Mouse (Mus musculus): Measurements from ENCODE around the gene Lim2.
A peak's percentile ranks its signal among the peaks of the same experiment; 100 is the strongest.
"Not testable (repeated sequence)": the region's sequence is repeated elsewhere in the genome, so short reads cannot be mapped to it uniquely, and the experiment has no call there.

Lim2 gene

DNA sequence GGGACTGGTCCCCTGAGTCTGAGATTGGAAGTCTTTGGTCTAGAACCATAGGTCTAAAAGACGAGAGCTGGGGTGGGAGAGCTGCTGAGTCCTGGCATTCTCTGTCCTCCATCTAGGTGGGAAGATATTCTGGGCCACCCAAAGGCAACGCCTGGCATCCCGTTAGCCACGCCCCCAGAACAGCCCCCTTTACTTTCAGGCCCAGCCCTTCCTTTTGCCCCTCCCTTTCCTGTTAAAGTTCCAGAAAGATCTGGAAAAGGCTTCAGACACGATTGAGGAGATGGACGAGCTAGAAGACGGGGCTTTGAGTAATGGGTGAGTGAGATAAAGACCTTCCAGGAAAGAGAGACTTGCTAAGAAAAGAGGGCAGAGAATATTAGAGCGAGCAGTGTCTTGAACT is at the start of gene Lim2:
TSS of gene Lim2 (plus strand) at position 265 of the 400 bp plus-strand sequence.
- Histone ChIP-seq H3K27me3 (ENCODE audit: control insufficient read depth, insufficient read depth, low read length, poor library complexity, severe bottlenecking) (no peaks in the 10 kb centered on the region), H3K36me3 (ENCODE audit: control insufficient read depth, insufficient read depth, low read length, poor library complexity, severe bottlenecking) (no peaks in the 10 kb centered on the region)
- no peak for DNase-seq (ENCODE audit: low read depth, low spot score)

DNA sequence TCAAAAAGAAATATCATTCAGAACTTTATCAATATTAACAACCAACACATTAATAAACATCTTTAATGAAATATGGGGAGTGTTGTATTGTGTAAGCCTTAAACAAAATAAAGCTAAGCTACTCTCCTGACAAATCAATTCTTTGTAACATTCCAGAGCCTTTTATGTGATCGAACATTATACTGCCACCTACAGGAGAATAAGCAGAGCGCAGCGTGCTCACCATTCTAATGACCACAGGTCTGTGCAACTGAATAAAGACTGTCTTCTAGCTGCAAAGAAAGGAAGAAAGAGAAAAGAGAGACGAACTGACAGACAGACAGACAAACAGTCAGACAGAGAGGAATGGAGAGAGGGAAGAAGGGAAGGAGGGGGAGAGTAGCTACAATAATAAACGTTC is 49.2 kb upstream of the Lim2 start:
- Histone ChIP-seq H3K27me3 (ENCODE audit: control insufficient read depth, insufficient read depth, low read length, poor library complexity, severe bottlenecking) (no peaks in the 10 kb centered on the region), H3K36me3 (ENCODE audit: control insufficient read depth, insufficient read depth, low read length, poor library complexity, severe bottlenecking) (no peaks in the 10 kb centered on the region)
- peak; percentile 69 for DNase-seq (ENCODE audit: low read depth, low spot score)

DNA sequence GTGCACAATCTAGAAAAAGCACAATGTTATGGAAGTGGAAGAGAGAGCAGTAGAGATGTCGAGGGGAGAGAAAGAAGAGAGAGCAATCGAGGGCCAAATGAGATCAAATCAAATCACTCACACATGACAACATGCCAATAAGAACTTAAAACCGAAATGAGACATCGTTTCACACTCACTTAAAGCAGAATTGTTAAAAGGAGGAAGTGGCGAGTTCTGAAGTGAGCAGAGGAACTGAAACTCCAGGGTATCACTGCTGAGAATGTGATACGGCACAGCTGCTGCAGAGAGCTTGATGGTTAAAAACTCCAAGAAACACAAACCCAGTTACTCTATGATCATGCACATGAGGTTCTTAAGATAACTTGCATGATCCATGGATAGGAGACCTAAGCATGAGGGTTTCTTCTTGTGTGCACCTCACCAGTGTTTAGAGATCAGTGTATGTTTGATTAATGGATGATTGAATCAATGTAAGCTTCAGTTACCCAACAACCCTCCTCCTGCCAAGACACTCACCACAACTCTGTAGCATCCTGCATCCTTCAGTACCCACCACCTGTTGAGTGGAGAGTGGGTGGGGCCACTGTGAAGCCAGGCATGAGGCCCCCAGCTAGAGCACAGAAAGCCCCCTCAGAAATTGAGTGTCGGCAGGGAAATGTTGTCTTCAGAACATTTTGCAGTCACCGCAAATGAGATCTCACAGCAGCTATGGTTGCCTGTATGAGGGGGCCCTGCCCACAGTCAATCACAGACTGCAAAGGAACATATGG is 34.9 kb upstream of the Lim2 start:
- peak; percentile 87 for DNase-seq (ENCODE audit: low read depth, low spot score)
- no peaks in the 10 kb centered on the region; the same call in 1 of the 2 replicates for H3K36me3 ChIP-seq (ENCODE audit: control insufficient read depth, insufficient read depth, low read length, poor library complexity, severe bottlenecking)
- H3K27me3 ChIP-seq (ENCODE audit: control insufficient read depth, insufficient read depth, low read length, poor library complexity, severe bottlenecking) = no peaks in the 10 kb centered on the region

DNA sequence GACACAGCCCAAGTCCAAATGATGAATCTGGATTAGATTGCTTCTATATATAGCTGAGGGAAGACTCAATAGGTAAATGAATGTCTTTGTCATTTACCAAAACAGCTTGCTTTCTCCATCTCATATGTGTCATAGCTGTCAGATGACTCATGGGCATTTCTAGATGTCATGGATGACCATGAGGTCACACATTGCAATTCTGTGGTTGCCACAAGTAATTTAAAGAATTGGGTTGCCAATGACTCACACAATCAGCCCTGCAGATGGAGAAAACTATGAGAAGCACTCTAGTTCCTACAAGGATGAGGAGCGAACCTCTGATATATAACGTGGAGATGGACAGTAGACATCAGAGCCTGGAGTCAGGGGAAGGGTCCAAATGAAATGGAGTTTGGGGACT is 28.0 kb upstream of the Lim2 start:
- no peak for DNase-seq (ENCODE audit: low read depth, low spot score)
- no peaks in the 10 kb centered on the region; the same call in 1 of the 2 replicates for H3K36me3 ChIP-seq (ENCODE audit: control insufficient read depth, insufficient read depth, low read length, poor library complexity, severe bottlenecking)
- no peaks in the 10 kb centered on the region for H3K27me3 ChIP-seq (ENCODE audit: control insufficient read depth, insufficient read depth, low read length, poor library complexity, severe bottlenecking)

DNA sequence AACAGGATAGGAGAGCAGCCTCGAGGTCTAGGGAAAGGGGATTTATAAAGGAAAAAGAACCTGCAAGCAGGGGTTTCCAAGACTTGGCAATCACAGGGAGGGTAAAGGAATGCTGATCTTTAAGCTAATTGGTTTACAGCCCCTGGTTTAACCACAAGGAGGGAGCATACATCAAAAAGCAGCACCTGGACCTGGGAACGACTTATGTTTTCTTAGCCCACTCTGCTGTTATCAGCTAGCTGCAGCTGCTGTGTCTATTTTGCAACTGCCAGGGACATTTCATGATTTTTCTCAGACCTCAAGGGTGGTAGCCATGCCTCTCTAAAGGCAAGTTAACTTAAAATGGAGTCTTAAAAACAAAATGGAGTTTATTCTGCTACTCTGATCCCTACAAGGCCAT is 24.8 kb upstream of the Lim2 start:
- no peaks in the 10 kb centered on the region for H3K27me3 ChIP-seq (ENCODE audit: control insufficient read depth, insufficient read depth, low read length, poor library complexity, severe bottlenecking)
- no peaks in the 10 kb centered on the region for H3K36me3 ChIP-seq (ENCODE audit: control insufficient read depth, insufficient read depth, low read length, poor library complexity, severe bottlenecking)
- DNase-seq (ENCODE audit: low read depth, low spot score) = no peak

DNA sequence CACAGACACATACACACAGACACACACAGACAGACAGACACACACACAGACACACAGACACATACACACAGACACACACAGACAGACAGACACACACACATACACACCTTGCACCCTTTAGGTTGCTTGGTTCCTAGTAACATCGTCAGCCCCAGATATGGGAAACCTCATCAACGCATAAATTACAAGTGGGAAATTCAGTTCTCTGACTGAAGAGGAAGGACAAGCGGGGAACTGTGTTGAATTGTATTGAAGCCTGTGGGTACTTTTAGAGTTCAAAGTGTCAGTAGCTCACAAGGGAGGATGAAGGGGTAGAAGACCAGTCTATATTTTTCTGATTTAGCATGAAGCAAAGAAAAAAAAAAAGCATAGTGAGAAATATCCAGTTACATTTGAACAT is 19.9 kb upstream of the Lim2 start:
- H3K36me3 ChIP-seq (ENCODE audit: control insufficient read depth, insufficient read depth, low read length, poor library complexity, severe bottlenecking) = peaks cover 3% of the 10 kb centered on the region
- H3K27me3 ChIP-seq (ENCODE audit: control insufficient read depth, insufficient read depth, low read length, poor library complexity, severe bottlenecking) = no peaks in the 10 kb centered on the region
- peak; percentile 66 for DNase-seq (ENCODE audit: low read depth, low spot score)

GRCm38 (mm10) chr7:43408131-43408553 is 19.3 kb upstream of the Lim2 start, which contains the start of gene Siglecg:
Gene Siglecg (plus strand): TSS chr7:43408204.
- H3K36me3 ChIP-seq (ENCODE audit: control insufficient read depth, insufficient read depth, low read length, poor library complexity, severe bottlenecking) = peaks cover 3% of the 10 kb centered on the region
- H3K27me3 ChIP-seq (ENCODE audit: control insufficient read depth, insufficient read depth, low read length, poor library complexity, severe bottlenecking) = no peaks in the 10 kb centered on the region
- DNase-seq (ENCODE audit: low read depth, low spot score) = peak; percentile 75

DNA sequence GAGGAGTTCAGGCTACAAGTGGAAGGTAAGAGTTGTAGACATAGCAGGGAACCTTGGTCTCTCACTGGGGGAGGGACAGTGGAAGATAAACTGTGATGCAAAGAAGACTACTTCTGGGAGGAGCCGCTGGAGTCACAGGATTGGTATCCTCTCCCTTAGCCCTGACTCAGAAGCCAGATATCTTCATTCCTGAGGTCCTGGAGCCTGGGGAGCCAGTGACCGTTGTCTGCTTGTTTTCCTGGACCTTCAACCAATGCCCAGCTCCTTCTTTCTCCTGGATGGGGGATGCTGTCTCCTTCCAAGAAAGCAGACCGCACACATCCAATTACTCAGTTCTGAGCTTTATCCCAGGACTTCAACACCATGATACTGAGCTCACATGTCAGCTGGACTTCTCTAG is 18.4 kb upstream of the Lim2 start:
- Histone ChIP-seq H3K36me3 (ENCODE audit: control insufficient read depth, insufficient read depth, low read length, poor library complexity, severe bottlenecking) (peaks cover 3% of the 10 kb centered on the region), H3K27me3 (ENCODE audit: control insufficient read depth, insufficient read depth, low read length, poor library complexity, severe bottlenecking) (no peaks in the 10 kb centered on the region)
- DNase-seq (ENCODE audit: low read depth, low spot score) = no peak

- not testable (repeated sequence) for DNase-seq (ENCODE audit: low read depth, low spot score); H3K27me3 ChIP-seq (ENCODE audit: control insufficient read depth, insufficient read depth, low read length, poor library complexity, severe bottlenecking); H3K36me3 ChIP-seq (ENCODE audit: control insufficient read depth, insufficient read depth, low read length, poor library complexity, severe bottlenecking)
Observed at GRCm38 (mm10) chr7:43411724-43412123, 15.7 kb upstream of the Lim2 start.

DNA sequence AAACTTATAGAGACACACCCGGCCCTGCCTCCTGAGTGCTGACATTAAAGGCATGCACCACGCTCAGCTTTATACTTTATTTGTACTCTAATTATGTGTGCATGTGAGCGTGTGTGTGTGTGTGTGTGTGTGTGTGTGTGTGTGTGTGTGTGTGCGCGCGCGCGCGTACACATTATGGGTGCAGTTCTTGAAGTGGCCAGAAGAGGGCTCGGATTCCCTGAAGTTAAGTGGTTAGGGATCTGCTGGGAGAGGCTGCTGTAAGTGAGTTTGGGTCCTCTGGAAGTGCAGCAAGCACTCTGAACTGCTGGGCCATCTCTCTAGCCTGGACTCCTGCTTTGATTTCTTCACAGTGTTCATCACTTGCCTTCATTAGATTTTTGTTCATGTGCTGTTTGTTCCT is 10.2 kb upstream of the Lim2 start:
- no peak for DNase-seq (ENCODE audit: low read depth, low spot score)
- Histone ChIP-seq H3K36me3 (ENCODE audit: control insufficient read depth, insufficient read depth, low read length, poor library complexity, severe bottlenecking) (peaks cover 12% of the 10 kb centered on the region), H3K27me3 (ENCODE audit: control insufficient read depth, insufficient read depth, low read length, poor library complexity, severe bottlenecking) (no peaks in the 10 kb centered on the region)

DNA sequence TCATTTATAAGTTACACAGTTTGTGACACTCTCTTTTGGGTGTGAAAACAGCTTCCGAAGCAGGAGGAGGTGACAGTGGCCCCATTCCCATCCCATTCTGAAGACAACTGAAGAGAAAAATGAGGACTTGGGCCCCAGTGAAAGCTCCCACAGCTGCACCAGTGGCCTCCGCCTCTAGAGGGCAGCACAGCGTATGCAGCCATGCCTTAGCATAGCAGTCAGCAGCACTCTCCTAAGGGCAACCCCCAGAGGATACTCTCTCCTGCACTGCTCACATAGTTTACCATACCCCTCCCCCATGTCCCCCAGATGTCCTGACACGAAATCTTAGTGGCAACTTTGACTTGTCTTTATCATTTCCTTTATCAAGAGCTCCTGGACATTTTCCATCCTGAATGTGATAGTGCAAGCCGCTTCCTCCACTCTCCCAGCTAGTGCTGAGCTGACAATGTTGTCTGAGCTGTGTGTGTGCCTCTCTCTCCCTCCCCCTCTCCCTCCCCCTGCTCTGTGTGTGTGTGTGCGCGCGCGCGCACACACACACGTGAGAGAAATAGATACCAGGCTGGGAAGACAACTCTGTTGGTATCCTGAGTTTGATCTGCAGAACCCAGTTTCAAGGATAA is 4.4 kb upstream of the Lim2 start:
- peak; percentile 85 for DNase-seq (ENCODE audit: low read depth, low spot score)
- Histone ChIP-seq H3K36me3 (ENCODE audit: control insufficient read depth, insufficient read depth, low read length, poor library complexity, severe bottlenecking) (peaks cover 4% of the 10 kb centered on the region; the same call in 1 of the 2 replicates), H3K27me3 (ENCODE audit: control insufficient read depth, insufficient read depth, low read length, poor library complexity, severe bottlenecking) (no peaks in the 10 kb centered on the region)

DNA sequence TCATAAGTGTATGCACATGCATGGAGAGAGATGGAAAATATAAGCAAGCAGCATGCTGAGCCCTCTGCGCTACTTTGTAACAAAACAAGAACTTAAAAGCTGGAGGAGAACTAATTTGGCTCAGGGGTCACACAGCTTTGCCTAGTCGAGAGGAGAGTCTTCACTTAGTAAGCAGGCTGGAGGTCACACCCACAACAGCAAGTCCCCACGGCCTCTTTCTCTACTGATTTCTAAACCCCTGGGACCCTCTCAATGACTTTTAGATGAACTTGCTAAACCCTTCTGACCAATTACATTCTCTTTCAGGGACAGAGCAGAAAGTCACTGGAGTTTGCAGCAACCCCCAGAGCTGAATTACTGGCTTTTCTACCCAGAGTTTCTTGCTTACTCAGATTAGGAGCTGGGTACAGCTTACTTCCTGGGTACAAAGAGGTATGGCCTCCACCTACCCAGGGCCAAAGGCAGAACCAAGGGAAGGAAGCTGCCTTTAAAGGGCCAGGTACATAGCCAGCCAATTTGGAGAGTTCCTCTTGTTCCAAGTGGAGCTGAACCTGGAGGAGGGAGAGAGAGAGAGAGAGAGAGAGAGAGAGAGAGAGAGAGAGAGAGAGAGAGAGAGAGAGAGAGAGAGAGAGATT is 3.4 kb upstream of the Lim2 start:
- Histone ChIP-seq H3K27me3 (ENCODE audit: control insufficient read depth, insufficient read depth, low read length, poor library complexity, severe bottlenecking) (no peaks in the 10 kb centered on the region), H3K36me3 (ENCODE audit: control insufficient read depth, insufficient read depth, low read length, poor library complexity, severe bottlenecking) (peaks cover 4% of the 10 kb centered on the region; the same call in 1 of the 2 replicates)
- no peak for DNase-seq (ENCODE audit: low read depth, low spot score)

DNA sequence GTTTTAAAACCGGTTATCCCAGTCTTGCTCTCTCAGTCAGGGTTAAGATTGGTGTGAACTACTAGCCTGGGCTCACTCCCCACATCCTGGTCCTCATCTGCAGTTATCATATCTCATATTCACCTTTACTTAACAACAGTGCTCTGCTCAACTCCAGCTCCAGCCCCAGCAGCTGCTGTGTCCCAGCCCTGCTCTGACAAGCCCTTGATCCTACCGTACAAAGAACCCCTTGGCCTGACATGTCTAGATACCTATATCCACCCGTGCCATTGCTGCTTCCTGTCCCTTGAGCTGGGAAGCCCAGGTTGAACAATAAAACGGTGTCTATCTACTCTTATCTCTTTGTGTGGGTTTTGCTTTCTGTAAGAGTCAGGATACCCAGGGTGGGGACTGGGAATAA is 2.0 kb downstream of the Lim2 start:
- H3K27me3 ChIP-seq (ENCODE audit: control insufficient read depth, insufficient read depth, low read length, poor library complexity, severe bottlenecking) = no peaks in the 10 kb centered on the region
- no peaks in the 10 kb centered on the region for H3K36me3 ChIP-seq (ENCODE audit: control insufficient read depth, insufficient read depth, low read length, poor library complexity, severe bottlenecking)
- DNase-seq (ENCODE audit: low read depth, low spot score) = no peak

- Histone ChIP-seq H3K27me3 (ENCODE audit: control insufficient read depth, insufficient read depth, low read length, poor library complexity, severe bottlenecking) (no peaks in the 10 kb centered on the region), H3K36me3 (ENCODE audit: control insufficient read depth, insufficient read depth, low read length, poor library complexity, severe bottlenecking) (no peaks in the 10 kb centered on the region)
- no peak for DNase-seq (ENCODE audit: low read depth, low spot score)
Observed at GRCm38 (mm10) chr7:43432891-43433290, 5.4 kb downstream of the Lim2 start.

DNA sequence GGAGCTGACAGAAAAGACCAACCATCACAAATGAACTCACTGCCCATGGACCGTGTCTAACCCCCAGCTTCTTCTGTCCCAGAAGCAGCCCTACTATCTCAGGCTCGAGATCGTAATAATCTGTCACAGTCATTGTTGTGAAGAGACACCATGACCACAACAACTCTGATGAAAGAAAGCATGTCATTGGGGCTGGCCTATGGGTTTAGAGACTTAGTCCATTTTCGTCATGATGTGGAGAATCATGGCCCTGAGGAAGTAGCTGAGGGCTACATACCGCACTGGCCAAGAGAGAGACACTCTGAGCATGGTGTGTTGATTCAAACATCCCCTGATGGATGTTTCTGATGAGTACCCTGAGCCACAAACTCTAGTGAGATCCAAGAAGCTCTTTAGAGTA is 7.2 kb downstream of the Lim2 start:
- Histone ChIP-seq H3K36me3 (ENCODE audit: control insufficient read depth, insufficient read depth, low read length, poor library complexity, severe bottlenecking) (no peaks in the 10 kb centered on the region), H3K27me3 (ENCODE audit: control insufficient read depth, insufficient read depth, low read length, poor library complexity, severe bottlenecking) (no peaks in the 10 kb centered on the region)
- no peak for DNase-seq (ENCODE audit: low read depth, low spot score)

Measured in splenic B cell, adult 2 months (primary cell).